Mouse (Mus musculus) stomach, embryonic 15.5 days (tissue): ENCODE data around the gene Atxn7l3. TPM values are rescaled to one million over a fixed set of nuclear protein-coding genes. Genes with fewer than 3 reads are reported as not detected.
A peak's percentile ranks its signal among the peaks of the same experiment; 100 is the strongest.

Experiments used
- ATAC-seq: fragments of 200-750 bp; cut with Nextera tagmentation; 2 replicates; pipeline ENCODE4 v1.8.0; 2017; ENCODE audit warnings: low read depth, moderate number of reproducible peaks, moderate TSS enrichment; ENCODE audit not compliant: insufficient read depth, low FRiP score
- H3K27ac ChIP-seq: fragments of 300-500 bp; sonication (generic); 2 replicates; pipeline ENCODE4 v1.5.1; 2015; ENCODE audit warnings: mild to moderate bottlenecking, inconsistent platforms
- H3K27me3 ChIP-seq: fragments of 300-500 bp; sonication (generic); replicated peaks from 2 replicates; pipeline ENCODE4 v1.6.1; 2015; ENCODE audit warnings: inconsistent platforms
- H3K36me3 ChIP-seq: fragments of 300-500 bp; sonication (generic); 2 replicates; pipeline ENCODE4 v1.6.1; 2015; ENCODE audit warnings: inconsistent platforms
- H3K4me1 ChIP-seq: fragments of 300-500 bp; sonication (generic); 2 replicates; pipeline ENCODE4 v1.6.1; 2015; ENCODE audit warnings: inconsistent platforms
- H3K4me2 ChIP-seq: fragments of 300-500 bp; sonication (generic); 2 replicates; pipeline ENCODE4 v1.6.1; 2015; ENCODE audit warnings: mild to moderate bottlenecking, inconsistent platforms
- H3K4me3 ChIP-seq: fragments of 300-500 bp; sonication (generic); replicated peaks from 2 replicates; pipeline ENCODE4 v1.5.1; 2015; ENCODE audit warnings: inconsistent platforms
- H3K9ac ChIP-seq: fragments of 300-500 bp; sonication (generic); 2 replicates; pipeline ENCODE4 v1.6.1; 2015; ENCODE audit warnings: inconsistent platforms
- H3K9me3 ChIP-seq: fragments of 300-500 bp; sonication (generic); 2 replicates; pipeline ENCODE4 v1.6.1; 2016; ENCODE audit warnings: inconsistent platforms
- WGBS: fragments of 180-500 bp; shearing (Covaris S2); methylation state at CpG from one replicate; pipeline ENCODE4 v1.1.7; 2015; 5-methylcytosine and 5-hydroxymethylcytosine counted together
- polyA plus RNA-seq: library from polyadenylated mRNA; unstranded; fragments of >200 nt; fragmentation: Nextera tagmentation; extraction: Ambion mirVana; gene quantifications from 2 replicates; pipeline ENCODE4 v1.2.1, GENCODE M21; 2015

The Atxn7l3 gene
- polyA plus RNA-seq, 1 experiment from 2014 or later = 14.5 TPM

DNA sequence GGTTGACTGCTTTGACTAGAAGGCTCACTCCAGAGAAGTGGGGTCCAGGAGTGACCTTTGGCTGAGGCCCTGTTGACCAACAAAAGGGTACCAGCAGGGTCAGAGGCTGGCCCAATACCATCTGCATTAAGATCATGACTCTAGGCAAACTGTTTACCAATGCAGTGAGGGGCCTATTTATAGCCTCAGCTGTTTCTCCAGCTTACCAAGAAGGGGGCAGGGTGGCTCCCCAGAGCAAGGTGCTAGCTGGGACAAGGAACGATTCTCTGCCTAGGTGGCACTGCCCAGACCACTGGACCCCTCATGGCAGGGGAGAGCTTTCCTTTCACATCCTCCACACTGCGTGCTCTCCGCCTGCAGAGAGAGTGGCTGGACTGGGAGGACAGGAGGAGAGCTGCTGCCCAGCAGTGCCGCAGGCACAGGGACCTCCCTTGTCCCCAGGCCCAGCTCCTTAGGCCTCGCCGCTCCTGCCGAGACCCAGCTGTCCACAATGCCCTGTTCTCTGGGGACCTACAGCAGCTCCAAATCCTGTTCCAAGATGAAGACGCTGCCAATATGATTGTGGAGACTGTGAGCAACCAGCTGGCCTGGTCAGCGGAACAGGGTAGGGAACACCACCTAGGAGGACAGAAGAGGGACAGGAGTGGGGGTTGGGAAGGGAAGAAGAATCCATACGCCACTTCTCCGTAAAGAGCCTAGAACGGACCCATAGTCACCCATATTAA, 27.7 kb downstream of the Atxn7l3 start, which contains the start of gene Asb16:
Gene Asb16, plus strand, starts transcription at position 224 of the 725 bp plus-strand sequence.
- no peak for ATAC-seq
- H3K27me3 ChIP-seq = no peaks in the 10 kb centered on the region
- no peak within 1 kb of the TSS for H3K4me2 ChIP-seq
- WGBS = 87% methylated on average over 12 of the region's 12 CpGs
- no peaks in the 10 kb centered on the region for H3K9me3 ChIP-seq
- no peaks in the 10 kb centered on the region for H3K36me3 ChIP-seq
- H3K9ac ChIP-seq = no peak within 1 kb of the TSS
- H3K4me3 ChIP-seq = no peak within 1 kb of the TSS
- H3K4me1 ChIP-seq = peaks cover 5% of the 10 kb centered on the region; the same call in 1 of the 2 replicates
- H3K27ac ChIP-seq = no peak within 1 kb of the TSS

DNA sequence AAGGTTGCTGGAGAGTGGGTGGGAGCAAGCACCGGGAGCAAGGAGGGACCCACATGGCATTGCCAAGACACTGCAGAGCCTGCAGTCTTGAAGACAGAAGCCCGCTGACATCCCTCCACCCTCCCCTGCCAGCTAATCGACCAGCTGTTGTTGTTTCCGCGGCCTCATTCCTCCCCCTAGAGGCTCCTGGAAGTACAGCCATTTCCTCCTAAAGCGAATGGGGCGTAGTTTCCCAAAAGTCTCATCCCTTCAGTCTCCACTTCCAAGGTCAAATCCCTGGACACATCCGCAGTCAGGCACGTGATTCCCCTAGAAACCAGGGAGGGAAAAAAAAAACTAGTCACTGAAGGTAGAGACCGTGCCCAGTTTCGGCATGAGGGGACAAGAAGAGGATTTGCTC, 29.0 kb downstream of the Atxn7l3 start:
- H3K4me2 ChIP-seq = 0 out of 2 replicates have a peak overlapping the region, but pooled peaks have one; percentile 19
- 7% methylated on average over 11 of the region's 11 CpGs for WGBS
- no peaks in the 10 kb centered on the region for H3K9me3 ChIP-seq
- no peak overlapping the region for H3K27ac ChIP-seq
- no peak; the same call in 1 of the 2 replicates for ATAC-seq
- no peaks in the 10 kb centered on the region for H3K27me3 ChIP-seq
- H3K9ac ChIP-seq = no peak overlapping the region
- no peaks in the 10 kb centered on the region for H3K36me3 ChIP-seq
- H3K4me1 ChIP-seq = peaks cover 5% of the 10 kb centered on the region; the same call in 1 of the 2 replicates
- H3K4me3 ChIP-seq = no peak overlapping the region

DNA sequence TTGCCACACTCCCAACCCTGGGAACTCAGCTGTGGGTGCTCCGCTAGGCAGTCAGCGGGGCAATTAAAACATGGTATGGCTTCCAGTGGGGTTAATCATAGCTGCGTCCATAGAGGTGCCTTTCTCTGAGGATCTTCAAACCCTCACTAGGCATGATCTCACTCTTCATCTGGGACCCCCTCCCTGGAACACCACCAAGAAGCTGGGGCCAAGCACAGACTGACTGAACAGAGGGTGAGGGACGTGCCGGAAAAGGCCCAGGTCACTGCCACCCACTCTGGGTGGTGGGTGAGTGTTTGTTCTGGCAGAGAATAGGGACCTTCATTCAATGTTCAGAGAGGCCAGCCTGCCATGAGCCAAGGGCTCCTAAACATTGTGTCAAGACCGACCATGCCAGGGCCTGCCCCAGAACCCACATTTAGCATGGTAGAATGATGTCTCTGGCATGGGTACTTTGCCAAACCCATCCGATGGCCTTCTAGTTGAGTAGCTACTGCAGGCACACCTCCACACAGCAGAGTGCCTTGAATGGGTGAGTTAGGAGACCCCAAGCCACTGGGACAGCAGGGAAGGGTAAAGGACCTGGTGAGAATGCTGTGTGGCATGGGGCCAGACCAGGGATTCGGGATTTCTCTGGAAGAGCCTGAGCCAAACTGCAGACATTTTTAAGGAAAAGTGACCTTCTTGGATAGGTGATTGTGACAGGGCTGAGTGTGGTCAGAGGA, 29.6 kb downstream of the Atxn7l3 start:
- H3K9ac ChIP-seq = no peak overlapping the region
- peaks cover 5% of the 10 kb centered on the region; the same call in 1 of the 2 replicates for H3K4me1 ChIP-seq
- H3K36me3 ChIP-seq = no peaks in the 10 kb centered on the region
- H3K4me3 ChIP-seq = no peak overlapping the region
- ATAC-seq = no peak
- H3K9me3 ChIP-seq = no peaks in the 10 kb centered on the region
- H3K27me3 ChIP-seq = no peaks in the 10 kb centered on the region
- H3K27ac ChIP-seq = no peak overlapping the region
- H3K4me2 ChIP-seq = no peak overlapping the region
- WGBS = 89% methylated on average over 8 of the region's 8 CpGs

DNA sequence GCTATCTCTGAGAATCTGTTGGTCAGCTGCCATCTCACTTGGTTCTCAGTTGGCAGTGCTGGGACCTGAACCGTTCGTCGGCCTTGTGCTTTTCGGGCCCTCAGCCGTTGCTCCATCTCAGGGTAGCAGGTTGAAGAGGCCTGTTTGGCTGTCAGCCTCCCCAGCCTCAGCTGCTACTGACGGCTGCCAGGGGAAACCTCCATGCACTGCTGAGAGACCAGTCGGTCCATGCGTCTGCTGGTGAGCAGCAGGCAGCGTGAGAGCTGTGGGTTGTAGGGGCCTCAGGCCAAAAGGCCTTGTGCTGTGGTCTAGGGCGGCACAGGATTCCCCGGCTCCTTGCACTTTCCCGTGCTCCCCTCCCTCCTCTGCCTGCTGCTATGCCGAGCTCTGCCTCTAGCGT, 30.6 kb downstream of the Atxn7l3 start:
- Histone ChIP-seq H3K9ac (no peak overlapping the region), H3K4me1 (peaks cover 5% of the 10 kb centered on the region; the same call in 1 of the 2 replicates), H3K36me3 (no peaks in the 10 kb centered on the region), H3K9me3 (no peaks in the 10 kb centered on the region), H3K4me2 (no peak overlapping the region), H3K4me3 (no peak overlapping the region), H3K27ac (no peak overlapping the region), H3K27me3 (no peaks in the 10 kb centered on the region)
- no peak for ATAC-seq
- 71% methylated on average over 14 of the region's 14 CpGs for WGBS

DNA sequence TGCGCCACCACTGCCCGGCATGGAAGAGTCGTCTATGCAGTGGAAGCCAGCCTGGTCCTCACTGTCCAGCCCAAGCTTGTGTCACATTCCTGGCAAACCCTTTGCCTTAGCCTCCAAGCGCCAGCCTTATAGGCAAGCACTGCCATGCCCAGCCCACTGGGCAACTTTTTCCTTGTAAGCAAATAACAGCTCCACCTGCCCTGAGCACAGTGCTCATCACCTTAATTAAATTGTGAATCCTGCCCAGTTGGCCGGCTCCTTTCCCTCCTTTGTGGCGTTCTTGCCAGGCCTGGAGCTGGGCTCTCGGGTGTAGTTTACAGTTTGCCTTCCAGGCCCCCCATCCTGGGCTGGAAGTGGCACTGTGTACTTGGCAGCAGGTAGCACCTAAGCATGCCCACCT, 33.2 kb downstream of the Atxn7l3 start:
- WGBS = 91% methylated on average over 7 of the region's 7 CpGs

DNA sequence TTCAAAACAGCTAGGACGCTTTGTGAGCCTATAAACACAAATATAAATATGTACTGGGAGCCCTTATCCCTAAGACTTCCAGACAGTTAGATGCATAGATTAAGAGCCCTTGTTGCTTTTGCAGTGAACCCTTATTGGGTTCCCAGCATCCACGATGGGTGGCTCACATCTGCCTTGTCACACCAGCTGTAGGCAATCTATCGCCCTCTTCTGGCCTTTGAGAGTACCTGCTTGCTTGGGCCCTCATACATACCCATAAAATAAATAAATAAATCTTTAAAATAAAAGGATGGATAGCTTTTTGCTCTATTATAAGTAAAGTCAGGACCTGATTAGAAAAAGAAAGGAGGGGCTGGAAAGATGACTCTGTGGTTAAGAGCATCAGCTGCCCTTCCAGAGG, 37.9 kb downstream of the Atxn7l3 start:
- WGBS = 91% methylated on average over 3 of the region's 3 CpGs
- H3K4me3 ChIP-seq = no peak overlapping the region
- H3K27me3 ChIP-seq = no peaks in the 10 kb centered on the region
- ATAC-seq = no peak
- no peaks in the 10 kb centered on the region for H3K9me3 ChIP-seq
- H3K4me1 ChIP-seq = no peaks in the 10 kb centered on the region
- no peak overlapping the region for H3K9ac ChIP-seq
- H3K36me3 ChIP-seq = no peaks in the 10 kb centered on the region; the same call in 1 of the 2 replicates
- H3K27ac ChIP-seq = no peak overlapping the region
- no peak overlapping the region for H3K4me2 ChIP-seq

More for the DNA sequence above, 33.2 kb downstream of the Atxn7l3 start:
- H3K9ac ChIP-seq = no peak overlapping the region
- H3K27ac ChIP-seq = no peak overlapping the region
- peaks cover 5% of the 10 kb centered on the region; the same call in 1 of the 2 replicates for H3K4me1 ChIP-seq
- H3K36me3 ChIP-seq = no peaks in the 10 kb centered on the region
- ATAC-seq = no peak
- no peak overlapping the region for H3K4me2 ChIP-seq
- no peak overlapping the region for H3K4me3 ChIP-seq
- no peaks in the 10 kb centered on the region for H3K9me3 ChIP-seq
- H3K27me3 ChIP-seq = no peaks in the 10 kb centered on the region

DNA sequence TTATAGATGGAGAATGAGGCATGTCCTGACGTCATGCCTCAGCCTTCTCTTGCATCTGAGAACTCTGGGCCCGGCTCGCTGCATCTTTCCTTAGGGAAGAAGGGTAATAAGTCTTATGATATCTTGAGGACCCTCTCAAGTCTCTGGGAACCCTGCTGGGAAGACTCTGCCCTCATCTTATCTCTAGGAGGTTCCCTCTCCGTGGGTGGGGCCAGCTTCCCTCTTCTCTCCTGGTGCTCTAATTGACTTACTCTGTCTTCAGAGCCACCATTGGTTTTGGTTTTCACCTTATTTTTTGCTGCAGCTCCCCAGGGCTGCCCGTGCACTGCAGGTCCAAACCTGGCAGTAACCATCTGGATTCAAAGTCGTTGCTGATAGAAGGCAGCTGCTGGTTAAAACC, 38.3 kb downstream of the Atxn7l3 start:
- Histone ChIP-seq H3K27me3 (no peaks in the 10 kb centered on the region), H3K4me3 (no peak overlapping the region), H3K4me1 (no peaks in the 10 kb centered on the region), H3K27ac (no peak overlapping the region), H3K4me2 (no peak overlapping the region), H3K9me3 (no peaks in the 10 kb centered on the region), H3K36me3 (no peaks in the 10 kb centered on the region; the same call in 1 of the 2 replicates), H3K9ac (no peak overlapping the region)
- ATAC-seq = no peak
- 87% methylated on average over 6 of the region's 6 CpGs for WGBS

DNA sequence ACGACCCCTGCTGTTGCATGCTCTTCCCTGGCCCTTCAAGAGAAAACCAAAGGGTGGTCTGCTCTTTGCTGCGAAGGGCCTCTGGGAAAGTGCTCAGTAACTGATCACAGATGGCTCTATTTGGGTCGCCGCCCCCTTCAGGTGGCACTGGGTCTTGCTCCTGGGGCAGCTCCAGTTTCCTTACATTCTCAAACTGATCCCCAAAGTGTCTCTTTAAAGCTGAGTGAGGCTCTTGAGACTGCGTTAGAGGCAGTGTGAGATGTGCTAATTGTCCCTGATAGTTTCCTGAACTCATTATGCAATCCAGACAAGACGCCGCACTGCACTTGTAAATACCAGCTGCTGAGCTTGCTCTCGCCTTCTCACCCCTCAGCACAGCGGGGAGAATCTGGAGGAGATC, 38.9 kb downstream of the Atxn7l3 start:
- H3K27ac ChIP-seq = no peak overlapping the region
- H3K4me2 ChIP-seq = no peak overlapping the region
- H3K36me3 ChIP-seq = no peaks in the 10 kb centered on the region; the same call in 1 of the 2 replicates
- H3K4me1 ChIP-seq = no peaks in the 10 kb centered on the region
- no peak overlapping the region for H3K4me3 ChIP-seq
- ATAC-seq = no peak
- 49% methylated on average over 9 of the region's 9 CpGs for WGBS
- H3K9me3 ChIP-seq = no peaks in the 10 kb centered on the region
- no peak overlapping the region for H3K9ac ChIP-seq
- no peaks in the 10 kb centered on the region for H3K27me3 ChIP-seq

DNA sequence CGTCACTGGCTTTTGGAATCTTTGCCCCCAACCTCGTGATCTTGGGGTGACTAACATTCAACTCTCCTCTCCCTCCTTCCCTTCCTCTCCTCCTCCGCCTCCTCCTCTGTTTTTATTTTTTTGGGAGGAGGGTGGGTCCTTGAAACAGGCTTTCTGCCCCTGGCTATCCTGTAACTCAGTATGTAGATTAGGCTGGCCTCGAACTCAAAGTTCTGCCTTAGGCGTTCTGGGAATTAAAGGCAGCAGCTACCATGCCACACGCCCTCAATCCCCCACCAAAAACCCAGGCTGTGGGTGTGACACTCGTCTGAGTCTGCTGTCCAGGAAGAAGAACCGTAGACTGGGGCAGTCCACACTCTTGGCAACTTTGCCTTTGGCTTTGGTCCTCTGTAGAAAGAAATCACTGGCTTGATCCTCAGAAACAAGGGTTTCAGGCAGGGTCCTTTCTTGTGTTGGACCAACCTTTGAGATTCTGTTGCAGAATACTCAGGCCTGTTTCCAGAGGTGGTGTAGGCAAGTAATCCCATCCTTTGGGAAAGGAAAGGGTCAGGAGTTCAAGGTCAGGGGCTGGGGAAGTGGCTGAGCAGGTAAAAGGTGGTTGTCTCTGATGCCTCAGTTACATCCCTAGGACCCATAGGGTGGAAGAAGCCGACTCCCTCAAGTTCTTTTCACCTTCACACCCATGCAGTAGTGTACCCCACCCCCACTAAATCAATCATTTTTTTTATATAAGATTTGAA, 46.9 kb downstream of the Atxn7l3 start:
- Histone ChIP-seq H3K4me1 (peaks cover 28% of the 10 kb centered on the region), H3K9me3 (no peaks in the 10 kb centered on the region), H3K36me3 (no peaks in the 10 kb centered on the region), H3K27ac (no peak overlapping the region; the same call in 1 of the 2 replicates), H3K27me3 (no peaks in the 10 kb centered on the region), H3K9ac (peak overlapping the region; percentile 44), H3K4me3 (peak overlapping the region; percentile 77), H3K4me2 (peak overlapping the region; percentile 95)
- ATAC-seq = no peak
- 14% methylated on average over 9 of the region's 9 CpGs for WGBS

DNA sequence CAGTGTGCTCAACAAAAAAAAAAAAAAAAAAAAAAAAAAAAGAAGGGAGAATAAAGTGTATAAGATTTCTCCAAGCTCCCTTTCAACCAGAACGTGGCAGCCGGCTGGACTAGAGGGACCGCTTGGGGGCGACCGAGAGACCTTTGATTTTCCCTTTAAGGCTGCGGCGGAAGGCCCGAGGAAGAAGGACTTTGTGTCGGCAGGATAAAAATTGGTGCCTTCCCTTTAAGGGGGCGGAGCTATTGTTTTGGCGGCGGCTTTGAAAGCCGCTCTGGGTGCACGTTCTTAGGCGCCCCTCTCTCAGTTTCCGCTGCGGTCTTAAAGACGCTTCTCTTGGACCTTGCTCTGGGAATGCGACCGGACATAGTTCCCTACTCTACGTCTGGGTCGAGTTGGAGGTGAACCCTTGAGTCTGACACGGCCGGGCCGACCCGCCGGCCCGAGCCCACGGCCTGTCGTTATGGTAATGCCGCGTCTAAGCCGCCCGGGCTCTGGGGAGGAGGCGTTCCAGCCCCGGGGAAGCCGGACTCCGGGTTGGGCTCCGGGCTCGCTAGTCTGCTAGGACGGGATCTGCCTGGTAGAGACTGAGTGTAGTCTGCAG, 47.7 kb downstream of the Atxn7l3 start, which contains the start of gene BC030867:
Gene BC030867, plus strand, starts transcription at position 253 of the 601 bp plus-strand sequence.
- no peaks in the 10 kb centered on the region for H3K9me3 ChIP-seq
- H3K4me1 ChIP-seq = peaks cover 29% of the 10 kb centered on the region
- peak within 1 kb of the TSS; percentile 68 for H3K27ac ChIP-seq
- peak within 1 kb of the TSS; percentile 95 for H3K4me2 ChIP-seq
- peak; percentile 57 for ATAC-seq
- WGBS = 0% methylated on average over 41 of the region's 41 CpGs
- H3K36me3 ChIP-seq = no peaks in the 10 kb centered on the region
- H3K27me3 ChIP-seq = no peaks in the 10 kb centered on the region
- peak within 1 kb of the TSS; percentile 44 for H3K9ac ChIP-seq
- H3K4me3 ChIP-seq = peak within 1 kb of the TSS; percentile 77

DNA sequence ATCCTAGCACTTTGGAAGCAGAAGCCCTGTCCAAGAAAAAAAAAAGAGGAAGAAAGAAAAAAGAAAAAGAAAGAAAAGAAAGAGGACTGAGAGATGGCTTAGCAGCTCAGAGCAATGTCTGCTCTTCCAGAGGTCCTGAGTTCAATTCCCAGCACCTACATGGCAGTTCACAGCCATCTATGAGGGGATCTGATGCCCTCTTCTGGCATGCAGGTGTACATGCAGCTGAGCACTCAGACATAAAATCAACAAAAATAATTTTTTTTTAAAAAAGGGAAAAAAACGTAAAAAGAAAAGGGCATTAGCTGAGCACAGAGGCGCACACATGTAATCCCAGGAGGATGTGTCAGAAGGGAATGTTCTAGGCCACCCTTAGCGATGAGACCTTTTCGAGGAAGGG, 49.6 kb downstream of the Atxn7l3 start:
- H3K27me3 ChIP-seq = no peaks in the 10 kb centered on the region
- no peaks in the 10 kb centered on the region for H3K9me3 ChIP-seq
- no peaks in the 10 kb centered on the region for H3K36me3 ChIP-seq
- peaks cover 29% of the 10 kb centered on the region for H3K4me1 ChIP-seq
- ATAC-seq = no peak
- WGBS = 88% methylated on average over 4 of the region's 4 CpGs
- H3K9ac ChIP-seq = no peak overlapping the region
- H3K27ac ChIP-seq = no peak overlapping the region
- no peak overlapping the region for H3K4me2 ChIP-seq
- no peak overlapping the region for H3K4me3 ChIP-seq
